Mouse (Mus musculus): ENCODE data around the gene Snw1. TPM values are rescaled to one million over a fixed set of nuclear protein-coding genes. Genes with fewer than 3 reads are reported as not detected.

The Snw1 gene
- polyA plus RNA-seq, 1 experiment = 41.7 TPM

DNA sequence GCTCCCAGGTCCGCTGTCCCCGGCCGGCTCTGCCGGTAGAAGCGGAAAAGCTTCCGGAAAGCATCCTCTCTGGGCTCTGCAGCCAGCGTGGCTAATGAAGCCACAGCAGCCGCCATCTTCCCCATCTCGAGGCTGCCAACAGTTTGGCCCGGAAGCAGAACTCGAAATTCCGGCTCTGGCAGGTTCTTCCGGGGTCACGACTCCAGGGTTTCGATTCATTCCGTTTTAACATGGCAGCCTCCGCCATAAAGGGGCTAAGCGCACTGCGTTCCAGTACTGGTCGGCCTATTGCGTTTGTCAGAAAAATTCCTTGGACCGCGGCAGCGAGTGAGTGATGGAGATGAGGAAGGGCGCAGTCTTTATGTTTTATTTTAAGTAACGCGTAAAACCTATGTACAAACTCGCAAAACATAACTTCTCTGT, 28.4 kb downstream of the Snw1 start, which contains the start of the genes Slirp and Alkbh1:
TSS of gene Slirp (plus strand) at position 197 of the 423 bp plus-strand sequence.
TSS of gene Alkbh1 (minus strand) at position 318 of the 423 bp plus-strand sequence.
- peaks cover 96% of the 10 kb centered on the region for H3K79me2 ChIP-seq (ENCODE audit: control insufficient read depth, insufficient read depth)
- H3K27me3 ChIP-seq (ENCODE audit: control insufficient read depth, insufficient read depth, insufficient read length) = no peaks in the 10 kb centered on the region
- peak within 1 kb of the TSS; percentile 79 for H3ac ChIP-seq (ENCODE audit: control insufficient read depth, insufficient read length, low read depth)
- H3K36me3 ChIP-seq (ENCODE audit: control insufficient read depth, insufficient read depth) = peaks cover 59% of the 10 kb centered on the region
- H3K79me3 ChIP-seq (ENCODE audit: low read depth) = peaks cover 81% of the 10 kb centered on the region
- H3K4me3 ChIP-seq (ENCODE audit: insufficient read depth, poor library complexity, severe bottlenecking) = peak within 1 kb of the TSS; percentile 99
- no peak for TF ChIP-seq FOSL1 (IDR thresholded peaks at IDR 0.05; ENCODE audit: insufficient read depth, low read length, poor library complexity, severe bottlenecking)
- TF ChIP-seq MAX (IDR thresholded peaks at IDR 0.05) = peak; percentile 82

DNA sequence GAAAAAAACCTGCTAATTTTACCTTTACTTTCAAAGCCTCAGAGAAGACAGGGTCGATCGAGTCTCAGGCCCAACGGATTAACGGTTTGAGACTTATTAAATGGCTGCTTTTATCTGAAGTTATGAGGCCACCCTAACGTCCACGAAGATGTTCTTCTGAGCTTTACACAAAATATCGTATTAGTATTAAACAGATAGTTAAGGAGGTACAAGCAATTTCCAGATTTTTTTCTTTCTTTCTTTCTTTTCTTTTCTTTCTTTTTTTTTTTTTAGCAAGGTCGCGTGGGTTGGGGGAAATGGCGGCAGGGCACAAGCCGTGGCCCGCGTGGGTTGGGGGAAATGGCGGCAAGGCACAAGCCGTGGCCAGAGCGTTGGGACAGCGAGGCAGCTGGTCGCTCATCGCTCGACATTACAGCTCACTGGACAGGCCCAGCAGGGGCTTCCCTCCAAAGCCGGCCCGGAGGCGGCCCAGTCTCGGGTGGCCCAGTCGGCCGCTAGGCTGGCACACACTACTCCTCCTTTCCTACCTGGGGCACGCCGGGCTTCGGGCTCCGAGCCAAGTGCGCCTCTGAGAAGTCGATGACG, 28.9 kb downstream of the Snw1 start:
- Histone ChIP-seq H3K79me2 (ENCODE audit: control insufficient read depth, insufficient read depth) (peaks cover 100% of the 10 kb centered on the region), H3ac (ENCODE audit: control insufficient read depth, insufficient read length, low read depth) (peak overlapping the region; percentile 79), H3K27me3 (ENCODE audit: control insufficient read depth, insufficient read depth, insufficient read length) (no peaks in the 10 kb centered on the region), H3K79me3 (ENCODE audit: low read depth) (peaks cover 86% of the 10 kb centered on the region), H3K4me3 (ENCODE audit: insufficient read depth, poor library complexity, severe bottlenecking) (peak overlapping the region; percentile 99), H3K36me3 (ENCODE audit: control insufficient read depth, insufficient read depth) (peaks cover 59% of the 10 kb centered on the region)
- no peak for TF ChIP-seq MYOG (IDR thresholded peaks at IDR 0.05; ENCODE audit: control insufficient read depth, extremely low read depth, insufficient read length)

DNA sequence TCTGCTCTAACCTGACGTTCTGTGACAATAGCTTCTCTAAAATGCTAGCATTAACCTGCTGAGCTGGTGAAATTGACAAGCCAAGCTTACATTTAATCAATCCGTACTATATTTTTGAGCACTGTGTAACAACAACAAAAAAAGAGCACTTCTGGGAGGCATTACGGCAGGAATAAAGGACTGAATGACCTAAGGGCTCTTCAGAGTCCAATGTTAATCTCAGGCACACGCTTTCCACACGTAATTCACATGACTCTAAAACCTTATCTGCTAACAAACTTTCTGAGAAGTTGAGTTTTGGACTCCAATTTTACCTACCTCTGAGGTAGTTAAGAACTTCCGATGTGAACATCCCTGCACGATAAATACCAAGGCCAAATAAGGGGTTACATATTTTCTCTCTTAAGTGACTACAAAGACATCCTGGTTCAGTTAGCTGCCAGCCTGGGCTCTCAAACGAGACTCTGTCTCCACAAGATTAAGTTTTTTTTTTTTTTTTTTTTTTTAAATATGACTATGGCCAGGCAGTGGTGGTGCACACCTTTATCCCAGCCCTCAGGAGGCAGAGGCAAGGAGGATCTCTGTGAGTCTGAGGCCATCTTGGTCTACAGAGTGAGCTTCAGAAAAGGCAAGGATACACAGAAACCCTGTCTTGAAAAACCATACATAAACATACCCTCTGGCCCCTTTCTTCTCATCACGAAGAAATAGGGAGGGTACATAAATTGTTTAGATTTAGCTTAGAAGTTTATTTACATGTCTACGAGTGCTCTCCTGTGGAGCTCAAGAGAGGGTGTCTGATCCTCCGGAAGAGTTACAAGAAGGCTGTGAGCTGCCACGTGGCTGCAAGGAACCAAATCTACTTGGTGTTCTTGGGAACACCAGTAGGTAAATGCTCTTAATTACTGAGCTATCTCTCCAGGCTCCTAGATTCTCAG, 29.6 kb downstream of the Snw1 start:
- peak; percentile 73 for TF ChIP-seq MAX (IDR thresholded peaks at IDR 0.05)
- TF ChIP-seq USF1 (IDR thresholded peaks at IDR 0.05; ENCODE audit: low read depth) = no peak
- peak overlapping the region; percentile 99 for H3K4me3 ChIP-seq (ENCODE audit: insufficient read depth, poor library complexity, severe bottlenecking)
- H3K79me3 ChIP-seq (ENCODE audit: low read depth) = peaks cover 93% of the 10 kb centered on the region
- peak overlapping the region; percentile 43 for H3ac ChIP-seq (ENCODE audit: control insufficient read depth, insufficient read length, low read depth)
- H3K27me3 ChIP-seq (ENCODE audit: control insufficient read depth, insufficient read depth, insufficient read length) = no peaks in the 10 kb centered on the region
- H3K36me3 ChIP-seq (ENCODE audit: control insufficient read depth, insufficient read depth) = peaks cover 59% of the 10 kb centered on the region
- peaks cover 100% of the 10 kb centered on the region for H3K79me2 ChIP-seq (ENCODE audit: control insufficient read depth, insufficient read depth)

DNA sequence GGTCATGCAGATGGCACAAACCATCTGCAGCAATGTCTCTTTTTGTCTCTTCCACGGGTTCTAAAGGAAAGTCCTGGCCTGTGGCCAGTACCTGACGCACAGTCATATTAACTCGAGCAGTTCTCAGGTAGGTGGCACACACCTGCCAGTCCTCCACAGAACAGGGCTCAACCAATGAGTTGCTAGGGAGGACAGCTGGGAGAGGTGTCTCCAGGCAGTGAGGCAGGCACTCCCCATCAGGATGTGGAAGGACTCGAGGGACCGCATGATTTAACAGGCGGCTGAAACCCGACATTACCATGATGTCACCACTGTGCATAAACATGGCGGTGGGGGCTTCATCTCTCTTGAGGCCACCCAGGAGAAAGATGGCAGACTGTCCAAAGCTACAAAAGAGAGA, 43.2 kb downstream of the Snw1 start:
- H3K79me2 ChIP-seq (ENCODE audit: control insufficient read depth, insufficient read depth) = no peaks in the 10 kb centered on the region
- TF ChIP-seq FOSL1 (IDR thresholded peaks at IDR 0.05; ENCODE audit: insufficient read depth, low read length, poor library complexity, severe bottlenecking) (no peak), MAX (IDR thresholded peaks at IDR 0.05) (no peak), MYOG (IDR thresholded peaks at IDR 0.05; ENCODE audit: control insufficient read depth, extremely low read depth, insufficient read length) (no peak), USF1 (IDR thresholded peaks at IDR 0.05; ENCODE audit: low read depth) (no peak), CEBPB (IDR thresholded peaks at IDR 0.05; ENCODE audit: low read depth) (no peak), MYOD1 (IDR thresholded peaks at IDR 0.05; ENCODE audit: control insufficient read depth, insufficient read length, low read depth) (no peak), CTCF (IDR thresholded peaks at IDR 0.05; ENCODE audit: control insufficient read depth, insufficient read depth, insufficient read length) (no peak)
- no peaks in the 10 kb centered on the region for H3K79me3 ChIP-seq (ENCODE audit: low read depth)
- no peak overlapping the region for H3ac ChIP-seq (ENCODE audit: control insufficient read depth, insufficient read length, low read depth)
- no peak overlapping the region for H3K4me3 ChIP-seq (ENCODE audit: insufficient read depth, poor library complexity, severe bottlenecking)
- no peaks in the 10 kb centered on the region for H3K27me3 ChIP-seq (ENCODE audit: control insufficient read depth, insufficient read depth, insufficient read length)
- H3K36me3 ChIP-seq (ENCODE audit: control insufficient read depth, insufficient read depth) = peaks cover 86% of the 10 kb centered on the region

DNA sequence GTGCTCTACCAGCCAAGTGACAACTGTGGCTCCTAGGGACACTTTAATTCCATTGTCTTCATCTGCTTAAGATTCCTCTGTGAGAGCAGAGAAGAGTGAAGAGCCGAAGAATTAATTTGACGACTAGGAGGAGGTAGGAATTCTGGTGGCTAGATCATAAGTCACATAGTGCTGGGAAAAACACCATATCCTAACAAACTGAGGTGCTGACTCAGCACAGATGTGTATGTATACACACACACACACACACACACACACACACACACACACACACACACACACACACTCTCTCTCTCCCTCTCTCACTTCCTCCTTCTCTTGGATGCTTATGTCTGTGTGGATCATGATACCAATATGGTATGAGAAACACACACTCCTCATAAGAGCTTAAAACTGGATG, 43.8 kb downstream of the Snw1 start:
- TF ChIP-seq CTCF (IDR thresholded peaks at IDR 0.05; ENCODE audit: control insufficient read depth, insufficient read depth, insufficient read length) (no peak), CEBPB (IDR thresholded peaks at IDR 0.05; ENCODE audit: low read depth) (no peak), MYOG (IDR thresholded peaks at IDR 0.05; ENCODE audit: control insufficient read depth, extremely low read depth, insufficient read length) (no peak), MAX (IDR thresholded peaks at IDR 0.05) (no peak), FOSL1 (IDR thresholded peaks at IDR 0.05; ENCODE audit: insufficient read depth, low read length, poor library complexity, severe bottlenecking) (no peak), USF1 (IDR thresholded peaks at IDR 0.05; ENCODE audit: low read depth) (no peak), MYOD1 (IDR thresholded peaks at IDR 0.05; ENCODE audit: control insufficient read depth, insufficient read length, low read depth) (no peak)
- Histone ChIP-seq H3K4me3 (ENCODE audit: insufficient read depth, poor library complexity, severe bottlenecking) (no peak overlapping the region), H3K79me3 (ENCODE audit: low read depth) (no peaks in the 10 kb centered on the region), H3K36me3 (ENCODE audit: control insufficient read depth, insufficient read depth) (peaks cover 80% of the 10 kb centered on the region), H3K27me3 (ENCODE audit: control insufficient read depth, insufficient read depth, insufficient read length) (no peaks in the 10 kb centered on the region), H3ac (ENCODE audit: control insufficient read depth, insufficient read length, low read depth) (no peak overlapping the region), H3K79me2 (ENCODE audit: control insufficient read depth, insufficient read depth) (no peaks in the 10 kb centered on the region)

DNA sequence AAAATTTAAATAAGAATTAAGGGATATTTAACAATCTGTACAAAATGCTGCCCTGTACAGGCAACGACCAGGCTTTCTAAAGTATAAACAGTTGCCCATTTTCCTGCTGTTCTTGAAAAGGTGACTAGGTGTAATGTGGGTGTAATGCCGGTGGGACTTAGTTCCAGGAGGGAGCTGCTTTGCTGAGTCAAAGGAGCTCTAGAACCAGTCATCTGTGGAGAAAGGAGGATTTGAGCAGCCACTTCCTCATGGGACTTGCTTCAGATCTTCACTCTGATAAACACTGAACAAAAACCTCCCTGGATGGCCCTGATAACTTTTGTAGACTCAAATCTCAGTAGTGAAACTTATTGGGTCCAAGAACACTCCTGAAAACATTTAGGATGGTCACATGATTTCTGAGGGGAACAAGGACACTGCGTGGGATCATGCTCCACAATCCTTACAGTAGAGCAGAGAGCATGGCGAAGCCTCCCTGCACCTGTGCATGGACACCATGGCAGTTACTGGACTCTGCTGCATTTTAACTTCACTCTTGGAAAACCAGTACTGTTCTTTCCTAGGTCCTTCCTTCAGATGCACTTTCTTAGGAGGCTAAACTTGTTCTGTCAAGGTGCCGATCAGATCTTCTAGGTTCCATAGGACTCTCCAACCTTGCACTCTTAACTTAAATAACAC, 45.6 kb downstream of the Snw1 start:
- H3K4me3 ChIP-seq (ENCODE audit: insufficient read depth, poor library complexity, severe bottlenecking) = no peak overlapping the region
- no peaks in the 10 kb centered on the region for H3K79me3 ChIP-seq (ENCODE audit: low read depth)
- H3K27me3 ChIP-seq (ENCODE audit: control insufficient read depth, insufficient read depth, insufficient read length) = no peaks in the 10 kb centered on the region
- H3K79me2 ChIP-seq (ENCODE audit: control insufficient read depth, insufficient read depth) = no peaks in the 10 kb centered on the region
- H3ac ChIP-seq (ENCODE audit: control insufficient read depth, insufficient read length, low read depth) = no peak overlapping the region
- TF ChIP-seq CEBPB (IDR thresholded peaks at IDR 0.05; ENCODE audit: low read depth) (no peak), CTCF (IDR thresholded peaks at IDR 0.05; ENCODE audit: control insufficient read depth, insufficient read depth, insufficient read length) (no peak), MYOD1 (IDR thresholded peaks at IDR 0.05; ENCODE audit: control insufficient read depth, insufficient read length, low read depth) (no peak), USF1 (IDR thresholded peaks at IDR 0.05; ENCODE audit: low read depth) (no peak), FOSL1 (IDR thresholded peaks at IDR 0.05; ENCODE audit: insufficient read depth, low read length, poor library complexity, severe bottlenecking) (no peak), MYOG (IDR thresholded peaks at IDR 0.05; ENCODE audit: control insufficient read depth, extremely low read depth, insufficient read length) (no peak), MAX (IDR thresholded peaks at IDR 0.05) (no peak)
- peaks cover 69% of the 10 kb centered on the region for H3K36me3 ChIP-seq (ENCODE audit: control insufficient read depth, insufficient read depth)

All from C2C12 (cell line).